Mouse (Mus musculus) megakaryocyte, embryonic 14.5 days (primary cell): Measurements from ENCODE around the gene 5530401A14Rik.

Experiments
- FLI1 ChIP-seq: IDR thresholded peaks from 2 replicates; pipeline ENCODE4 v1.6.1; 2012; ENCODE audit warnings: low read length, inconsistent platforms, mixed read lengths
- GATA1 ChIP-seq: IDR thresholded peaks from 3 replicates; pipeline ENCODE4 v1.6.1; 2012; ENCODE audit warnings: mixed read lengths, low read length, inconsistent platforms, borderline replicate concordance

- TF ChIP-seq GATA1 (no peak), FLI1 (no peak)
Measured at GRCm38 (mm10) chr11:81902318-81902717, 41.8 kb downstream of the 5530401A14Rik start.
